Mouse (Mus musculus) adrenal gland, postnatal 25 days (tissue): Measurements from ENCODE around the gene Slc30a10. TPM values are rescaled to one million over a fixed set of nuclear protein-coding genes. Genes with fewer than 3 reads are reported as not detected.

ENCODE experiments used
- DNase-seq: peaks from one replicate; pipeline ENCODE4 v3.0.0; 2021; ENCODE audit warnings: mixed read lengths
- long read RNA-seq: library from polyadenylated mRNA; stranded (forward); transcript quantifications from one replicate; pipeline ENCODE4 v2.0.0, GENCODE M21; 2021
- total RNA-seq: library from RNA; stranded (reverse); gene quantifications from 2 replicates; pipeline ENCODE4 v1.2.3, GENCODE M21; 2021

The Slc30a10 gene
- not detected in 2 replicates for total RNA-seq
- long read RNA-seq, full-length matches to known transcripts: 12 of 24 reads
- long read RNA-seq, partial matches to known transcripts: 5 of 24 reads
- long read RNA-seq, other reads (novel, unspliced or antisense): 7 of 24 reads

DNA sequence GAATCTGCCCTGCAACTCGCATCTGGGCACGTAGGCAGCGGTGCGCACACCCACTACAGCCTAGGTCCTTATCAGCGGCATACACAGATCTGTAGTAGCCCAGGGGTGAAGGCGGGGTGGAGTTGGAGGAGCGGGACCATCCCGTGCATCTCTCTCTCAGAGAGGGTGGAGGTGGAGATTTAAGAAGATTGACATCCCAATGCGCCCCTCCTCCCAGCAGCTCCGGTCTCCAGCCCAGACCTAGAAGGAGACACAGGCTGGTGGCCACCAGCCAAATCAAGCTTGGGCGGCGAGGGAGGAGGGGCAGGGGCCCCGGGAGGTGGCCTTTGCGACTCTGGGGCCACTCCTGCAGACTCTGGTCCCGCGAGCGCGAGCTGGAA, at the start of gene Slc30a10:
Gene Slc30a10 (plus strand): TSS at position 274 of the 380 bp plus-strand sequence.
- DNase-seq: peak; percentile 27

DNA sequence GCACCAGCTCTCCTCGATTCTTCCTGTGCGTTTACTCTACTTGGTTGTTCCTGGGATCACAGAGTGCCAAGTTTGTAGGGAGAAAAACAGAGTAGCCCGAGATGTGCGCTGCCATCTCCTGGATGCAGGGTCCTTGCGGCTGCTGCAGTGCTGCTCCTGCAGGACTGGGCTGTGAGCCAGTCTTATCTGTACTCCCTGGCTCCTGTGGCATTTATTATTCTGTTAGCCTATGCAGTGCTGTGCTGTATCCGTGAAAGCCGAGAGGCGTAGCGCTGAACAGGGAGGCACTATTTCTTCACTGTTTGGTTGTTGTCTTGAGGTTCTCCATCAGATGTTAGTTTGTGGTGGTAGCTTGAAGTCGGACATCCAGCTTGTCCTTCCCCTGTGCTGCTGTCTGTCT, 48.7 kb upstream of the Slc30a10 start:
- no peak for DNase-seq

GRCm38 (mm10) chr1:185409831-185410230, 44.8 kb upstream of the Slc30a10 start:
- no peak for DNase-seq

GRCm38 (mm10) chr1:185418011-185418410, 36.6 kb upstream of the Slc30a10 start:
- DNase-seq: no peak

- DNase-seq: no peak
Measured at GRCm38 (mm10) chr1:185419805-185420204, 34.8 kb upstream of the Slc30a10 start.

DNA sequence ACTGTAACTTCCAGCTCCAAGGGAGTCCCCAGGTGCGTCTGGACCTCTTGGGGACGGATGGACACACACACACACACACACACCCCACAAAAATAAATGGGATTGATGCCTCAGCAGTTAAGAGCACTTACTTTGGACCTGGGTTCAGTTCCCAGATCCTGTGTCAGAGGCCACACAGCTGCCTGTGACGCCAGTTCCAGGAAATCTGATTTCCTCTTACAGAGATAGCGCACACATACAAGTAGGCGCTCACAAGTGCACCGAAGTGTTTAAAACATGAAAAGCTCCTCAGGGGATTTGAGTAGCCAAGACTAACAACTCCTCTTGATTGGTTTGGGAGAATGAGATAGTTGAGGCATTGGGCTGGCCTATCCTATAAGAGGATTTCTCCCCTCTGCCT, 33.9 kb upstream of the Slc30a10 start:
- no peak for DNase-seq

DNA sequence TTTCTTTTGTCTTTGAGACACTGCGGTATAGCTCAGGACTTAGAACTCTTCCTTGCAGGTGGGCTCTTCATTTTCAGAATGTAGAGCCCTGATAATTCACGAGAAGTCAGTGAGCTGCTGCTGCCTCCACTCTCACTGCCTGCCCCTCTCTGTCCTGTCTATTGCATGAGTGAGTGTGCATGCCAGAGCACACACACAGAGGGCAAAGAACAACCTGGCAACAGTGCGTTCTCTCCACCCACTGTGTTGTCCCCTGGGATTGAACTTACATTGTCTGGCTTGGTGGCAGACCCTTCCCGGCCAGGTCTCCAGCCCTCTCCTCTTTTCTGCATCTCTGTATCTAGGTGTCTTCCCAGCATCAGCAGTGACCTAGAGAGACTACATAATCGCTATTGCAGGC, 28.1 kb upstream of the Slc30a10 start:
- no peak for DNase-seq

DNA sequence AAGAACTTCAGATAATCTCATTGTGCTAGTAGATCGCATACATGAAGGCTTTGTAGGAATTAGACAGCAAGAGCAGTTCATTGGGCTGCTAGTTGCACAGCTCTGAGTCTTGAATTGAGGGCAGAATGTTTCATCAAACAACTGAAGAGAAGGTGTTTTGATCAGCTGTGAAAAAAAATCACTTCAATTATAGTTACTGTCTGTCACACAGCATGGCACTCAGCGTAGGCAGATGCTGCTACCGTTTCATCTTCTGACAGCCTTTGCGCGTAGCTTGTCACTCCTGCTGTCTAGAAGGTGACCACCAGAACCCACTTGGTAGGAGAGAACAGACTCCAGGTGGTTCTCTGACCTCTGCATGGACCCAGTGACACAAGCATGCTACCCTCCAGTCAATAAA, 24.2 kb upstream of the Slc30a10 start:
- DNase-seq: no peak

- no peak for DNase-seq
Measured at GRCm38 (mm10) chr1:185431245-185431997, 23.2 kb upstream of the Slc30a10 start.

- DNase-seq: no peak
Measured at GRCm38 (mm10) chr1:185431998-185432317, 22.7 kb upstream of the Slc30a10 start.

GRCm38 (mm10) chr1:185433112-185433511, 21.5 kb upstream of the Slc30a10 start:
- no peak for DNase-seq

DNA sequence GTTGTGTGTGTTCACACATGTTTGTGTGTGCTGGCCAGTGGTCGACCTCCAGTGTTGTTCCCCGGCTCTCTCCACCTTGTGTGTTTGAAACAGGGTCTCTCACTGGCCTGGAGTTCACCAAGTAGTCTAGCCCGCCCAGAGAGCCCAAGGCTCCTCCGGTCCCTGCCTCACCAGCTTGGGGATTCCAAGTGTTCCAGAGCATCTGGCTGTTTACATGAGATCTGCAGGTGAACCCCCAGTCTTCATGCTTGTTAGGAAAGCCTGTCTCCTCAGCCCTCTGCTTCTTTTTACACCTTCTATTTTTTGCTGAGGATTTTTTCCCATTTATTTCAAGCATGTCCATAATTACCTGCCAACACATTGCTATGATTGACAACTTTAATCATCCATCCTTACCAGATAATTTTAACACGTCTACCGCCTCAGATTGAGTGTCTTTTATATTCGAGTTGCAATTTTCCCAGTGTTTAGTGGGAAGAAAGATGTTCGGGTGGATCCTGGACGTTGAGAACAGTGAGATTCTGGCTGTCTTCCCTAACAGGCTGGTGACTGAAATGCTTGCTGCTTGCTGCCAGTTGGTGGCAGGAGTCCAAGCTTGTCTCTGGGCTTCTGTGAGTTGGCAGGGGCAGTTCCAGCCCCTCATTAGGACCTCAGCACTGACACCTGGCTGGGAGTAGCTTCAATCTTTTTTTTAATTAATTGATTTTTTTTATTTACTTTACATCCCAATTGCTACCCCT, 15.6 kb upstream of the Slc30a10 start:
- DNase-seq: peak; percentile 41

- DNase-seq: no peak
Measured at GRCm38 (mm10) chr1:185441703-185442472, 12.8 kb upstream of the Slc30a10 start.

- DNase-seq: no peak
Measured at GRCm38 (mm10) chr1:185448936-185449335, 5.7 kb upstream of the Slc30a10 start.

DNA sequence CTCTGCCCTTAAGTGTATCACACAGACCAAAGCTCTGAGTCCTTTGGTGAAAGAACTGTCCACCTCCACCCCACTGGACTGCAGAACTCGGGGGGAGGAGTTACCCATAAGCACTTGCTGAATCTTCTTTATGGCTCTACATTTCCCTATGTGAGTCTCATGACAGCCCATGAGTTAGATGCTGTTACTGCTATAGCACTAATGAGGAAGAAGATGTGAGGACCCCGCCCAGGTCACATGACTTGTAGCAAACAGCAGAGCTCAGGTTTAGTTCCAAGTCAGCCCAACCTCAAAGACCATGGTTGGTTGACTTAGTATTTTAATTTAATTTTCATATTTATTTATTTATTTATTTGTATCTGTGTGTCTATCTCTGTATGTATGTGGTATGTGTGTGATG, 4.9 kb upstream of the Slc30a10 start:
- no peak for DNase-seq

DNA sequence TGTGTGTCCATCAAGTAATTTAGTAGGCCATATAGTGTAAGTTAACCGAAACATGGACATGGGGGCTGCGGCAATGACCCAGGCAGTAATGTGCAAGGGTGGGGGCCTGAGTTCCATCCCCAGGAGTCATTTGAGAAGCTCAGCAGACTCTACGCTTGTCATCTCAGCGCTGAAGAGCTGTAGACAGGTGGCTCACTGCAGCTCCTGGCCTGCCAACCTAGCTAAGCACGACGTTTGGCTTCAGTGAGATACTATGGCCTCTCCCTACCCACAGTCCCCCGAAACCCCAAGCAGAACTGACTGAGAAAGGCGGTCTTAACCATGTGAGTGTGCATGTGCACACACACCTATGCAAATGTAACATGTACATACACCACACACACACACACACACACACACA, 3.6 kb upstream of the Slc30a10 start:
- no peak for DNase-seq

GRCm38 (mm10) chr1:185451495-185451894, 3.2 kb upstream of the Slc30a10 start:
- no peak for DNase-seq

GRCm38 (mm10) chr1:185452461-185452860, 2.2 kb upstream of the Slc30a10 start:
- DNase-seq: no peak

DNA sequence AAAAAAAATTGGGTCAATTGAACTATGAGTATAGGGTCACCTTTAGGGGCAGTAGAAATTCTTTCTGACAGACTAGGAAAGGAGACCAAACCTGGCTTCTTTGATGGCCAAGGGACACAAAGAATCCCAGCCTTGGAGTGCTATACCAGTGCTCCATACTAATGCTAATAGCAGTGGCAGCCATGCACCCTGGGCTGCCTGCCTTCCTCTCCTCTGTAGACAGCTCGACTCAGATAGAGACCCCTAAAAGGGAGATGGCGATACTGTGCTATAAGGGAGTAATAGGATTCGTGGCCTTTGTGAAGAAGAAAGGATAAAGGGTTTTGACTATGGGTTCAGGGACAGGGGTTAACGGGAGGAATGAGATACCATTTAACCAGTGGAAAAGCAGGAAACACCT, 504 bp upstream of the Slc30a10 start:
- DNase-seq: no peak

DNA sequence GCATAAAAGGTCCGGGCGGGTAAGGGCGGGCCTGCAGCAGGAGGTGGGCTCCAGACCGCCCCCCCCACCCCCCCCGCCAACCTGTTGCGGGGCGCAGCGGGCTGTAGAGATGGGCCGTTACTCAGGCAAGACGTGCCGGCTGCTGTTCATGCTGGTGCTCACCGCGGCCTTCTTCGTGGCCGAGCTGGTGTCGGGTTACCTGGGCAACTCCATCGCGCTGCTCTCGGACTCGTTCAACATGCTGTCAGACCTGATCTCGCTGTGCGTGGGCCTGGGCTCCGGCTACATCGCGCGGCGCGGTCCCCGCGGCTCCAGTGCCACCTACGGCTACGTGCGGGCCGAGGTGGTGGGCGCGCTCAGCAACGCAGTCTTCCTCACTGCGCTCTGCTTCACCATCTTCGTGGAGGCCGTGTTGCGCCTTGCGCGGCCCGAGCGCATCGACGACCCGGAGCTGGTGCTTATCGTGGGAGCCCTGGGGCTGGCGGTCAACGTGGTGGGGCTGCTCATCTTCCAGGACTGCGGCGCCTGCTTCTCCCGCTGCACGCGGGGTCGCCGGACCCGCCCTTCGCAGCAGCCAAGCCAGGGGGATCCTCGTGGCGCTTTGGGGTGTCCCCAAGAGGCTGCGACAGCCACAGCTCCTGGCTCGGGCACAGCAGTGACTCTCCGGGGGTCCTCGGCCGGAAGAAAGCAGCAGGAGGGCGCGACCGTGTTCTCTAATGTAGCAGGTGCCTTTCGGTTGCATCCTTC, 480 bp downstream of the Slc30a10 start:
- no peak for DNase-seq

DNA sequence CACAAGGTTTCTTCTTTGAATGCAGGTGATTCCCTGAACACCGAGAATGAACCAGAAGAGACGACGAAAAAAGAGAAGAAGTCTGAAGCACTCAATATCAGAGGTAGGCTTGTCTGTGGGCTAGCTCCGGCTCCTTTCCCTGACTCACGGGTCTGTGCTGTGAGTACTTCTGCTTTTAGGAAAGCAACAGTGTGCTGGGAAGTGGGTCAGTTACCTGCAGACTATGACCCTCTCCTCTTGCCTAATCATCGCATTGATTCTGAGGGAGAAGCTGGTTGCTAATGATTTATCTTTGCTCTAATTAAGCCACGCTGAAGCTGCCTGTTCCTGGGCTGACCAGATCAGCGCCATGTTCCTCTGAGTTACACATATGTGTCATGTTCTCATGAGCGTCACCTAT, 1.7 kb downstream of the Slc30a10 start:
- DNase-seq: no peak

GRCm38 (mm10) chr1:185460096-185460495, 5.4 kb downstream of the Slc30a10 start:
- DNase-seq: no peak
